Mouse (Mus musculus) MEL (cell line): ENCODE data around the gene Txnrd2. TPM values are rescaled to one million over a fixed set of nuclear protein-coding genes. Genes with fewer than 3 reads are reported as not detected.

Experiments
- DNase-seq: peaks from one replicate; pipeline ENCODE4 v3.0.0; 2011; ENCODE audit warnings: low read depth, low spot score
- H3K27ac ChIP-seq: 2 replicates; pipeline ENCODE4 v1.5.1; 2012; ENCODE audit warnings: low read depth, mild to moderate bottlenecking, control low read depth, low read length, moderate library complexity; ENCODE audit not compliant: control insufficient read depth
- H3K27me3 ChIP-seq, 2 experiments: fragments of 150-350 bp in 1 of 2; sonication (generic) in 1 of 2; 2 replicates each; pipeline ENCODE4 v1.6.1; 2012; ENCODE audit warnings: low read length in 2 of 2, mild to moderate bottlenecking in 2 of 2, improper control_type of control experiment in 1 of 2, moderate library complexity in 1 of 2; ENCODE audit not compliant: insufficient read depth in 2 of 2, control insufficient read depth in 1 of 2
- H3K36me3 ChIP-seq, 2 experiments: 2 replicates each; pipeline ENCODE4 v1.6.1; 2012 to 2014; ENCODE audit warnings: low read length in 2 of 2, improper control_type of control experiment in 1 of 2, inconsistent platforms in 1 of 2, mild to moderate bottlenecking in 1 of 2; ENCODE audit not compliant: insufficient read depth in 2 of 2, control insufficient read depth in 1 of 2
- H3K4me1 ChIP-seq, 2 experiments: fragments of 150-350 bp in 1 of 2; sonication (generic) in 1 of 2; 2 replicates each; pipeline ENCODE4 v1.6.1; 2012; ENCODE audit warnings: low read length in 2 of 2, improper control_type of control experiment in 1 of 2, mild to moderate bottlenecking in 1 of 2; ENCODE audit not compliant: insufficient read depth in 2 of 2, control insufficient read depth in 1 of 2
- H3K4me3 ChIP-seq, 2 experiments: fragments of 150-350 bp in 1 of 2; sonication (generic) in 1 of 2; 2 replicates each; pipeline ENCODE4 v1.5.1; 2012; ENCODE audit warnings: low read depth in 2 of 2, low read length in 2 of 2, mild to moderate bottlenecking in 2 of 2, moderate library complexity in 2 of 2, control low read depth in 1 of 2, improper control_type of control experiment in 1 of 2; ENCODE audit not compliant: control insufficient read depth in 1 of 2, insufficient read depth in 1 of 2
- H3K79me2 ChIP-seq: 2 replicates; pipeline ENCODE4 v1.6.1; 2012; ENCODE audit warnings: mild to moderate bottlenecking, low read length, moderate library complexity; ENCODE audit not compliant: control insufficient read depth, poor library complexity, insufficient read depth
- H3K9ac ChIP-seq: 2 replicates; pipeline ENCODE4 v1.6.1; 2012; ENCODE audit warnings: low read depth, mild to moderate bottlenecking, control low read depth, low read length, moderate library complexity; ENCODE audit not compliant: control insufficient read depth, poor library complexity, severe bottlenecking
- H3K9me3 ChIP-seq: fragments of 150-350 bp; sonication (generic); replicated peaks from 2 replicates; pipeline ENCODE4 v1.6.1; 2012; ENCODE audit warnings: mild to moderate bottlenecking, low read length, improper control_type of control experiment, moderate library complexity; ENCODE audit not compliant: insufficient read depth
- E2F4 ChIP-seq: IDR thresholded peaks from 2 replicates; pipeline ENCODE4 v1.6.1; 2011; ENCODE audit warnings: low read depth, low read length, improper control_type of control experiment, borderline replicate concordance
- EP300 ChIP-seq, 2 experiments: IDR thresholded peaks; 2 replicates each; pipeline ENCODE4 v1.6.1; 2011; ENCODE audit warnings: improper control_type of control experiment in 2 of 2, low read length in 2 of 2, low read depth in 1 of 2, mild to moderate bottlenecking in 1 of 2
- GABPA ChIP-seq: IDR thresholded peaks from 2 replicates; pipeline ENCODE4 v1.6.1; 2012; ENCODE audit warnings: low read depth, mild to moderate bottlenecking, inconsistent platforms, low read length, improper control_type of control experiment, moderate library complexity
- HCFC1 ChIP-seq: IDR thresholded peaks from 2 replicates; pipeline ENCODE4 v1.6.1; 2012; ENCODE audit warnings: low read depth, mild to moderate bottlenecking, inconsistent platforms, low read length, improper control_type of control experiment, moderate library complexity
- MAX ChIP-seq: IDR thresholded peaks from 2 replicates; pipeline ENCODE4 v1.6.1; 2011; ENCODE audit warnings: low read length, improper control_type of control experiment
- MEF2A ChIP-seq: IDR thresholded peaks from 2 replicates; pipeline ENCODE4 v1.6.1; 2014; ENCODE audit warnings: low read depth, mild to moderate bottlenecking, inconsistent platforms, low read length, improper control_type of control experiment; ENCODE audit not compliant: poor library complexity, insufficient replicate concordance, severe bottlenecking; ENCODE audit errors: extremely low read depth
- MXI1 ChIP-seq: IDR thresholded peaks from 2 replicates; pipeline ENCODE4 v1.6.1; 2011; ENCODE audit warnings: mild to moderate bottlenecking, low read depth, low read length, improper control_type of control experiment
- NRF1 ChIP-seq: IDR thresholded peaks from 2 replicates; pipeline ENCODE4 v1.6.1; 2014; ENCODE audit warnings: low read depth, mild to moderate bottlenecking, inconsistent platforms, low read length, improper control_type of control experiment, moderate library complexity; ENCODE audit not compliant: poor library complexity, insufficient read depth, severe bottlenecking
- POLR2A ChIP-seq, 2 experiments: IDR thresholded peaks; 2 replicates each; pipeline ENCODE4 v1.6.1; 2011 to 2012; ENCODE audit warnings: low read length in 2 of 2, mild to moderate bottlenecking in 2 of 2, control low read depth in 1 of 2, improper control_type of control experiment in 1 of 2, low read depth in 1 of 2, moderate library complexity in 1 of 2; ENCODE audit not compliant: control insufficient read depth in 1 of 2, insufficient read depth in 1 of 2, poor library complexity in 1 of 2
- TAL1 ChIP-seq: IDR thresholded peaks from 2 replicates; pipeline ENCODE4 v1.6.1; 2012; ENCODE audit warnings: mild to moderate bottlenecking, inconsistent platforms, low read length, moderate library complexity, mixed read lengths
- UBTF ChIP-seq: IDR thresholded peaks from 2 replicates; pipeline ENCODE4 v1.6.1; 2012; ENCODE audit warnings: low read depth, mild to moderate bottlenecking, inconsistent platforms, low read length, improper control_type of control experiment, moderate library complexity, borderline replicate concordance; ENCODE audit not compliant: insufficient read depth
- USF2 ChIP-seq, 2 experiments: IDR thresholded peaks; 2 replicates each; pipeline ENCODE4 v1.6.1; 2011 to 2012; ENCODE audit warnings: improper control_type of control experiment in 2 of 2, low read length in 2 of 2, borderline replicate concordance in 1 of 2, inconsistent platforms in 1 of 2, low read depth in 1 of 2, mild to moderate bottlenecking in 1 of 2; ENCODE audit not compliant: insufficient read depth in 1 of 2
- ZKSCAN1 ChIP-seq: IDR thresholded peaks from 2 replicates; pipeline ENCODE4 v1.6.1; 2012; ENCODE audit warnings: low read depth, mild to moderate bottlenecking, inconsistent platforms, low read length, improper control_type of control experiment, moderate library complexity
- polyA plus RNA-seq, 2 experiments: library from polyadenylated mRNA; stranded (reverse) in 1 of 2; unstranded in 1 of 2; fragments of >175 nt in 1 of 2; fragments of >200 nt in 1 of 2; gene quantifications; 2 replicates each; pipeline versions ENCODE4 v1.2.1 to v1.2.4; 2012; ENCODE audit warnings: low replicate concordance in 2 of 2, low read depth in 1 of 2; ENCODE audit not compliant: insufficient read length in 2 of 2, insufficient read depth in 1 of 2, missing spikeins in 1 of 2
- total RNA-seq: library from RNA; depleted of rRNA; stranded (reverse); fragments of 300-350 nt; gene quantifications from 2 replicates; pipeline ENCODE4 v1.2.3, GENCODE M21; 2012

Gene Txnrd2
- total and polyA plus RNA-seq, 3 experiments = 31.2 to 46.8 TPM; not detected in 1

DNA sequence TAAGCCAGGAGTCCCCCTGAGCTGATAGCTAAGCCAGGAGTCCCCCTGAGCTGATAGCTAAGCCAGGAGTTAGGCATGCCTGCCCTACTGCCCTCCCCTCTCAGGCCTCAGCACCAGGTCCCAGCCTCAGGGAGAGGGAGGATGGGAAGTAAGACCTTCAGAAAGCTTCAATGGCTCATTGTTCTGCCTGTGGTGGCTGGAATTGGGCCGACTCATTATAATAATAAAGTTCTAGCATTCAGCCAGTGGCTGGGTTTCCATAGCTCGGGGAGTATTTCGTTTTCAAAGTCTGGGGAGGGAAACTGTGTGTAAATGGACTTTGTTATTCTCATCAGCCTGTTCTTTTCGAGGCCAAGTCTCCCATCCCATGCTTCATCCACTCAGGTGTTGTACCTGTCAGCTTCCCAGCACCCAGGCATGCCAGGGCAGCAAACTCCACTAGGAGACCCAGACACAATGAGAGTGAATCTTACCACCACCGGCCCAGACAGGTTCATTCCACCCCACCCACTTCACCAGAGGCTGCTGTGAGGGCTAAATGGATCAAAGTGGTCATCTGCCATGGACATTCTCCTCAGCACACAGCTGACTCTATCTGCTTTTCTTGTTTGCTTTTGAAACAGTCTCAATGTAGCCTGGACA lies 58.7 kb downstream of the Txnrd2 start:
- no peak overlapping the region for H3K27ac ChIP-seq
- no peaks in the 10 kb centered on the region for H3K27me3 ChIP-seq
- no peaks in the 10 kb centered on the region for H3K9me3 ChIP-seq
- DNase-seq = no peak
- H3K4me3 ChIP-seq = no peak overlapping the region
- peaks cover 2 to 13% of the 10 kb centered on the region in 2 experiments; a peak in 3 of 4 replicates for H3K4me1 ChIP-seq
- H3K36me3 ChIP-seq = peaks cover 0 to 6% of the 10 kb centered on the region in 2 experiments; a peak in 1 of 4 replicates
- no peak overlapping the region for H3K9ac ChIP-seq
- TF ChIP-seq MXI1 (no peak), UBTF (no peak)
- H3K79me2 ChIP-seq = no peaks in the 10 kb centered on the region

DNA sequence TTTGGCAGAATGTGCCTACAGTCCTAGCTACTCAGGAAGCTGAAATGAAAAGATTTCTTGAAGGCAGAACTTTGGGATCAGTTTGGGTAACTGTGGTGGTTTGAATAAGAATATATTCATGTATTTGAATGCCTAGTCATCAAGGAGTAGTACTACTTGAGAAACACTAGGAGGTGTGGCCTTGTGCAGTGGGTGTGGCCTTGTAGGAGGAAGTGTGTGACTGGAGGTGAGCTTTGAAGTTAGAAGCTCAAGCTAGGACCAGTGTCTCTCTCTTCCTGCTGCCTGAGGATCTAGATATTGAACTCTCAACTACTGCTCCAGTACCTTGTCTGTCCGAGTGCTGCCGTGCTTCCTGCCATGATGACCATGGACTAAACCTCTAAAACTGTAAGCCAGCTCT lies 59.9 kb downstream of the Txnrd2 start:
- no peaks in the 10 kb centered on the region for H3K27me3 ChIP-seq
- H3K36me3 ChIP-seq = peaks cover 0 to 8% of the 10 kb centered on the region in 2 experiments; a peak in 1 of 4 replicates
- H3K4me3 ChIP-seq = no peak overlapping the region
- peak; percentile 74 for DNase-seq
- H3K27ac ChIP-seq = no peak overlapping the region
- no peaks in the 10 kb centered on the region for H3K9me3 ChIP-seq
- no peaks in the 10 kb centered on the region for H3K79me2 ChIP-seq
- no peak overlapping the region for H3K9ac ChIP-seq
- TF ChIP-seq MXI1 (no peak), EP300 (IDR thresholded peaks at IDR 0.05; ENCODE audit: low read depth in 1 of 2, low read length in 2 of 2) (0 out of 4 replicates have a peak, but pooled peaks of 1 of the 2 experiments have one; percentile 4), MAX (no peak), HCFC1 (no peak), E2F4 (no peak), ZKSCAN1 (no peak), MEF2A (no peak), POLR2A (IDR thresholded peaks at IDR 0.05; ENCODE audit: control insufficient read depth in 1 of 2, insufficient read depth in 1 of 2, low read depth in 1 of 2, low read length in 2 of 2, poor library complexity in 1 of 2) (no peak)
- peaks cover 6 to 20% of the 10 kb centered on the region in 2 experiments; a peak in 3 of 4 replicates for H3K4me1 ChIP-seq

DNA sequence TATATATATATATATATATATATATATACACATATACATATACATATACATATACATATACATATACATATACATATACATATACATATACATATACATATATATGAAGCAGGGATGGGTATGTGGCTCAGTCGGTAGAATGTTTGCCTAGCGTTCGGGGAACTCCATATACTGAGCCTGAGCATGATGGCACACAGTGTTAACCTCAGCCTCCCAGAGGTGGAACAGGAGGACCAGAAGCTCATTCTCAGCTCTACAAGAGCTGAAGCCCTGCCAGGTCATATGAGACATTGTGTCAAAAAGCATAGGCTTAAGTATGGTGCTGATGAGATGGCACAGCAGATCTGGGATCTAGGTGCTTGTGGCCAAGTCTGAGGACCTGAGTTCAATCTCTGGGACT lies 64.1 kb downstream of the Txnrd2 start:
- peak; percentile 16 for DNase-seq
- Histone ChIP-seq H3K9me3 (no peaks in the 10 kb centered on the region), H3K4me1 (peaks cover 5 to 7% of the 10 kb centered on the region in 2 experiments; a peak in 2 of 4 replicates), H3K9ac (no peak overlapping the region), H3K27me3 (no peaks in the 10 kb centered on the region), H3K4me3 (no peak overlapping the region), H3K27ac (no peak overlapping the region), H3K79me2 (no peaks in the 10 kb centered on the region), H3K36me3 (0 out of 4 replicates have a peak, but pooled peaks cover 0 to 2% of the 10 kb centered on the region in 2 experiments)
- no peak for TF ChIP-seq MEF2A
- TF ChIP-seq USF2 (IDR thresholded peaks at IDR 0.05; ENCODE audit: borderline replicate concordance in 1 of 2, insufficient read depth in 1 of 2, low read depth in 1 of 2, low read length in 2 of 2) = no peak
- no peak for TF ChIP-seq GABPA
- TF ChIP-seq TAL1 = no peak
- no peak for TF ChIP-seq NRF1
